Comparison of ENCODE assay signal across 26 mouse cellular contexts in the genomic region with DNA sequence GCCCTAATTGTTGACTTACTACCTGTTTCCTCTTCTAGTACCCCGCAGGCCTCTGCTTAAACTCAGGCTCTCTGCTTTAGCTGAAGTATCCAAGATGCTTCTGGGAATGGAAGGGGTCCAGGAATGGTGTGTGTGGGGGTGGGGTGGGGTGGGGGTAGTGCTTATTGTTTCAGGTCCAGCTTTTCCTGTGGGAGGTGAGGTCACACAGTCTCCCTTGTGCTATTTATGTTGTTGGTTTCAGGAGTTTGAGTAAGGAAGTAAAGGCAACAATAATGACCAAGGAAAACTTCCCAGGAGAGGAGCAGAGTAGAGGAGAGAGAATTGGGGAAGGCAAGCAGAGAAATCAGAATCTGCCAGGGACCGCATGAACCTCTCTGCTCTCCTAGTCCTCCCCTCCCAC.
A peak's percentile ranks its signal among the peaks of the same experiment; 100 is the strongest.
DNase-seq lines count a peak whose midpoint lies in the region; ATAC-seq lines count a peak whose summit lies in the region.
"Had no signal": no experiment of that assay in that cellular context is flagged by ENCODE, and none has a peak within 500 bp of the region (broad histone marks: within the 10 kb centered on the region; RNA-seq: fewer than 3 reads in every experiment).

No protein-coding gene starts in this region.

- no peak for ATAC-seq in heart, embryonic 11.5 days (replicated peaks; ENCODE audit: insufficient number of reproducible peaks, low FRiP score, low TSS enrichment)
- peak; percentile 23; the same call in 1 of the 2 replicates for ATAC-seq in lung, embryonic 15.5 days (ENCODE audit: borderline replicate concordance, extremely low read depth, low FRiP score, low TSS enrichment)
- ATAC-seq: forebrain, embryonic 14.5 days; forebrain, postnatal 0 days; intestine, postnatal 0 days; Patski had no signal

- no peaks in the 10 kb centered on the region for H3K9me3 ChIP-seq in heart, embryonic 11.5 days (replicated peaks; ENCODE audit: control insufficient read depth, low read length)
- no peaks in the 10 kb centered on the region for H3K9me3 ChIP-seq in lung, embryonic 15.5 days
- H3K9me3 ChIP-seq: embryonic facial prominence, embryonic 12.5 days; embryonic facial prominence, embryonic 15.5 days; heart, embryonic 12.5 days; heart, embryonic 15.5 days; hindbrain, embryonic 12.5 days; hindbrain, embryonic 15.5 days had no signal

- no peak overlapping the region for H3K9ac ChIP-seq in heart, embryonic 11.5 days (ENCODE audit: low read depth, low read length)
- H3K9ac ChIP-seq in lung, embryonic 15.5 days: no peak overlapping the region
- H3K9ac ChIP-seq: embryonic facial prominence, embryonic 12.5 days; embryonic facial prominence, embryonic 15.5 days; forebrain, postnatal 0 days; heart, embryonic 12.5 days; heart, embryonic 15.5 days; hindbrain, embryonic 12.5 days; hindbrain, embryonic 15.5 days had no signal

- H3K36me3 ChIP-seq in heart, embryonic 11.5 days (ENCODE audit: control insufficient read depth, insufficient read depth, low read length): no peaks in the 10 kb centered on the region
- no peaks in the 10 kb centered on the region for H3K36me3 ChIP-seq in lung, embryonic 15.5 days
- H3K36me3 ChIP-seq: embryonic facial prominence, embryonic 12.5 days; embryonic facial prominence, embryonic 15.5 days; G1E; heart, embryonic 12.5 days; heart, embryonic 15.5 days; hindbrain, embryonic 12.5 days; hindbrain, embryonic 15.5 days had no signal

- H3K4me3 ChIP-seq in heart, embryonic 11.5 days (ENCODE audit: low read depth, low read length): no peak overlapping the region
- no peak overlapping the region for H3K4me3 ChIP-seq in lung, embryonic 15.5 days
- H3K4me3 ChIP-seq: embryonic facial prominence, embryonic 12.5 days; embryonic facial prominence, embryonic 15.5 days; heart, embryonic 12.5 days; heart, embryonic 15.5 days; hindbrain, embryonic 12.5 days; hindbrain, embryonic 15.5 days had no signal

- no peak overlapping the region for H3K4me2 ChIP-seq in heart, embryonic 11.5 days
- no peak overlapping the region for H3K4me2 ChIP-seq in lung, embryonic 15.5 days
- H3K4me2 ChIP-seq: embryonic facial prominence, embryonic 12.5 days; embryonic facial prominence, embryonic 15.5 days; heart, embryonic 12.5 days; heart, embryonic 15.5 days; hindbrain, embryonic 12.5 days; hindbrain, embryonic 15.5 days had no signal

- no peaks in the 10 kb centered on the region for H3K4me1 ChIP-seq in heart, embryonic 11.5 days (ENCODE audit: control insufficient read depth, insufficient read depth, low read length)
- H3K4me1 ChIP-seq in lung, embryonic 15.5 days: no peaks in the 10 kb centered on the region
- H3K4me1 ChIP-seq: embryonic facial prominence, embryonic 12.5 days; embryonic facial prominence, embryonic 15.5 days; heart, embryonic 12.5 days; heart, embryonic 15.5 days; hindbrain, embryonic 12.5 days; hindbrain, embryonic 15.5 days had no signal

- no peak overlapping the region for H3K27ac ChIP-seq in heart, embryonic 11.5 days (ENCODE audit: low read depth, low read length)
- H3K27ac ChIP-seq in lung, embryonic 15.5 days: no peak overlapping the region
- H3K27ac ChIP-seq: embryonic facial prominence, embryonic 12.5 days; embryonic facial prominence, embryonic 15.5 days; heart, embryonic 15.5 days; hindbrain, embryonic 12.5 days; hindbrain, embryonic 15.5 days had no signal

- DNase-seq in heart, adult 11 months: peak; percentile 91
- no peak for DNase-seq in heart, postnatal 4 days
- DNase-seq in heart, adult 9 months (ENCODE audit: low spot score in 2 of 2): peak; percentile 1 to 33
- no peak for DNase-seq in lung, postnatal 14 days
- DNase-seq: adrenal gland, postnatal 10 days; B cell, adult 2 months; cerebellum, adult 11 months; cerebellum, adult 2 months; cerebellum, adult 9-11 months; cerebellum, postnatal 25 days; forebrain, postnatal 0 days; gastrocnemius, postnatal 25 days; kidney, adult 2 months had no signal

- H3K27me3 ChIP-seq in heart, embryonic 11.5 days (ENCODE audit: control insufficient read depth, insufficient read depth, low read length): no peaks in the 10 kb centered on the region
- no peaks in the 10 kb centered on the region for H3K27me3 ChIP-seq in lung, embryonic 15.5 days
- H3K27me3 ChIP-seq: CH12.LX; embryonic facial prominence, embryonic 12.5 days; embryonic facial prominence, embryonic 15.5 days; heart, embryonic 12.5 days; heart, embryonic 15.5 days; hindbrain, embryonic 12.5 days; hindbrain, embryonic 15.5 days; Patski had no signal

- WGBS in heart, embryonic 11.5 days (ENCODE audit: insufficient replicate concordance): 84% methylated on average over 2 of the region's 2 CpGs
- WGBS in lung, embryonic 15.5 days: 45% methylated on average over 2 of the region's 2 CpGs

Comparison
In these comparisons a context has a peak if more than half of its experiments do, and no peak if none do; other contexts are left out.
1. DNase-seq: peak in heart, adult 11 months (single experiment) and heart, adult 9 months (2 of 2); none in heart, postnatal 4 days (single experiment) and lung, postnatal 14 days (single experiment).